Mouse (Mus musculus) NIH3T3 (cell line): ENCODE measurements around the gene Esrrg.
A peak's percentile ranks its signal among the peaks of the same experiment; 100 is the strongest.

ENCODE experiments used
- DNase-seq: peaks from one replicate; pipeline ENCODE4 v3.0.0-alpha.2; 2012; ENCODE audit warnings: low read depth

The Esrrg gene

DNA sequence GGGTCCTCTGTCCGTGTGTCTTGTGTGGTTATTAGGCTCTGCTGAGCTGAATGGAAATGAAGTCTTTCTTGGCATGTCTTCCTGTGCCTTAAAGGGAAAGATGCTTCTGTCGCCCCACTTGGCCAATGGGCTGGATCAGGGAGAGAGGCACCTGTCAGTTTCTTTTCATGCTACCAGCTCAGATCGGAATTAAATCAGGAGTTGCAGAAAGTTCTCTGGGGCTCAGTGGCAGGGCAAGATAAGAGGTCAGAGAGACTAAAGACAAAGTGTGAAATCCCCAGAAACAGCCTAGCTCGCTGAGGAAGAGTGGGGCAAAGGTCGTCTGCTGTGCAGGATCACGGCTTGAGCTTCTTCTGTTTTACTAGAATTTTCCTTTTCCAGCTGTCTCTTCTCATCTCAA is 97.5 kb downstream of the Esrrg start:
- DNase-seq: no peak

DNA sequence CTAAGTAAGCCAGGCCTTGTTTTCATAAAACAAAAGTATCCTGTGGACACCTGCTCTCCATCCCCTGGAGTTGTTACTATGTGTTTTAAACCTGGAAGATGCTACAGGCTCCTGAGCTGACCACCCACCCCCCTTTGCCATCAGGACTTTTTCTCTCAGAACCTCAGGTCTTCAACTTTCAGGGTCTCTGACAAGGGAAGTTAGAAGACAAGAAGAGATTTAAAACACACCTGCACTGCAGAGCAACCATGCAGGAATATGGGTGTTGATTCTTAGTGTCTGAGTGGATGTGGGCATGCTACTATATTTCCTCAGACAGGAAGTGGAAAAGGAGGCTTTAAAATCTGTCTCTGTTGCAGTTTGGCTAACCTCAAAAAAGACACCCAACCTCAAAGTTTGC is 98.6 kb downstream of the Esrrg start:
- no peak for DNase-seq

DNA sequence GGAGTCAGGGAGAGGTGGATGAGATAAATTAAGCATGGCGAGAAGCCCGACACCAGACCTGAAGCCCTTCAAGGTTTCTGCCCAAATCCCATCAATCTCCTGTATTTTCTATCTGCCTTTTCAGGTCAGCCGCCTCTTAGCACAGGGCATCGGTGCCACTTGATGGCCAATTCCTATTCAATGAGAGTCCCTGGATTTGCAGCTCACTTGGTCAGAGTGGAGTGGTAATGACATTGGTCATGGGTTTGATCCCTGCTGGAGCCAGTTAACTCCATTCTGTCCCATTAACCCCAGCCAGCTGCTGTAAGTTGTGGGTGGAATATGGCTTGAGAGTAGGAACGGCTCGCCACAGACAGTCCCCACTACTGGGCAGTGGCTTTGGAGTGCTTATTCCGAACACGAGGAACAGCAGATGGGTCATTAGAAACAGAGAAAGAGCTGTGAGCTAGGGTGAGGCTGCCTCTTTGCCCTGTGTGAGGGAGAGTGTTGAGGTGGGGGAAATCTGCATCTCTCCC is 101.9 kb downstream of the Esrrg start:
- DNase-seq: no peak

DNA sequence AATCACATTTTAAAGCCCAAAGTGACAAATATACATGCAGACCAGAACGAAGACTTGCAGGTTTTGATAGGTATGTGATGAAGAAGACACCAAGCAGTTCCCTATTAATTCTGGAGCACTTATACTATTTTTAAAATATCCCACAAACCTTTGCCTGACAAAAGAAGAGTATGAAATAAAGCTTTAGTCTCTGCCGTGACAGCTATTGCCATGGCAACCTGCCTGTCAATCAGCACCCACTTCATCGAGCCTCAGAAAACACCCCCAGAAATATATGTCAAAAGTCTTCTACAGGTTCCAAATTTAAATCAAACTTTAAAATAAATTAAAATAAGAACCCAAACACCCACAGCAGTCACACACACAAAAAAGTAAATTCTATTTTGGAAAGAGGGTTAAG is 112.4 kb downstream of the Esrrg start:
- DNase-seq: no peak

DNA sequence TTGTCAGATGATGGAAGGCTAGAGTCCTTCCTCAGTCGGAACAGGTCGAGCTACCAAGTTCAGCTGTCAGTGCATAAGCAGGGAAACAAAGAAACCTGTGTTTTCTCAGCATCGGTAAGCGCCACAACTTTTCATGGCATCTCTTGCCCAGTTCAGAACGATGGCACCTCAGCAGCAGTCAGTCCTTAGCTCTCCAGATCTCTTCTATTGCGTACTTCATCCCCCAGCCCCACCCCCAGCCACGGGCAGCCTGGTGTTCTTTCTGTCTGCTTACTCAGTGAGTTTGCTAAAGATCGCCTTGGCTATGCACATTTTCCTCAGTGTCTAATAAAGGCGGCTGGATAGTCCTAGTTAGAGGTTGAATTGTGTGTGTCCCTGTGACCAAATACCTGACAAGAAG is 113.4 kb downstream of the Esrrg start:
- DNase-seq: no peak

DNA sequence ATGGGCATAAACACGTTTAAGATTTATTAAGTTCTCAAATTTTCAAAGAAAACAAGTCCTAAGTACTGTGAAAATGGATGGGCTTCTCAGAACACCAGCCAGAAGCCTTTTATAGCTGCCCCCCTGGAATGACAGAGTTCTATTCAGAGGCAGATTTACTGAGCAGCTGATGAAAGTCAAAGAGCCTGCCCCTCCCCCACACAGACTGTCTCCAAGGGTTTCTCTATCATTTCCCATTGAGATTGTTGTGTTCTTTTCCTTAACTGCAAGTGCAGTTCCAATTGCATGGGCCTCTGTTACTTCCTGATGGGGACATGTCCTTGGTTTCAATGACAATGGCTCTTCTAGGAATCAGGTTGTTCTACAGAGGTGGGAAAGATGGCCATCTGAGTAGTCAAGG is 116.1 kb downstream of the Esrrg start:
- no peak for DNase-seq

DNA sequence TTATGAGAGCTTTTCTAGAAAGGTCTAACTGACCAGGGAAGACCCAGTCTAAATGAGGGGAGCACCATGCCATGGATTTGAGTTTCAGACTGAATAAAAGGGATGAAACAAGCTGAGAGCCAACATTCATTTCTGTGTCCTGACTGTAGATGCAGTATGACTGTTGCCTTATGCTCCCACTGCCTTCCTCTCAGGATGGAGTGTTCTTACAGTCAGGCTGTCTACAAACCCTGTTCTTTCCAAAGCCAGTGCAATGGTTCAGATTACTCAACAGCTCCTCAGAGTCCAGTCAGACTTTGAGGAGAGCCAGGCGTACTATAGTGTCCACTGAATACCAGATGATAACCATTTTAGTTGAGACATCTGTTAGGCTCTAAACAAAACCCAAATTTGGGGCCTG is 116.8 kb downstream of the Esrrg start:
- DNase-seq: no peak

DNA sequence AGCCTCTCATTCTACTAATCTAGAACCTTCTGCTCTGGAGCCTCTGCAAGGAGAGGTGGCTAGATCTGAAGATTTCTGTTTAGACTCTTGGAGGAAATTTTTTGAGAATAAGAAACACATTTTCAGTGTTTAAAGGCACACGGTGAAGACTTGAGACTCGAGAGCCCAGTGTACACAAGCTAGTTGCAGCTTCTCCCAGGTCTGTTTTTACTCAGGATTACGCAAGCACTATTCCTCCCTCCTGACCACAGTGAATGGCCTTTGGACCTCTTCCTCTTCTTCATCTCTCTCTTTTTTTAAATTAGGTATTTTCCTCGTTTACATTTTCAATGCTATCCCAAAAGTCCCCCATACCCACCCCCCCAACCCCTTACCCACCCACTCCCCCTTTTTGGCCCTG is 122.6 kb downstream of the Esrrg start:
- DNase-seq: no peak

DNA sequence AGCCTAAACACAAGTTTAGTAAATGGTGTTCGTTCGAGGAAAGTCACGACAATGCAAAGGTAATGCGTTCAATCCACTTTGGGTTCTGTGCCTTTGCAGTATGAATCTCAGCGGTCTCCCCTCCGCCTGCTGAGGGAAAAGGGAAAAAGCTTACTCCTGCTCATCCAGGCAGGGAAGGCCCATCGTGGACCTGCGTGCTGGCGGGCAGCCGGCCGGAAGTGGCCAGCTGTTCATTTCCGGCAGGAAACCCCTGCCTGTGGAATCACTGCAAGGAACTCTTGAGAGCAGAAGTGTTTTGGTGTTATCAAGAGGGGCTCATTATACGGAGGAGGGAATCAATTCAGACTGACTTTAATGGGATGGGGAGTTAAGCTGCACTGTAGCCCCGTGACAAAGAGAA is 127.9 kb downstream of the Esrrg start:
- no peak for DNase-seq

DNA sequence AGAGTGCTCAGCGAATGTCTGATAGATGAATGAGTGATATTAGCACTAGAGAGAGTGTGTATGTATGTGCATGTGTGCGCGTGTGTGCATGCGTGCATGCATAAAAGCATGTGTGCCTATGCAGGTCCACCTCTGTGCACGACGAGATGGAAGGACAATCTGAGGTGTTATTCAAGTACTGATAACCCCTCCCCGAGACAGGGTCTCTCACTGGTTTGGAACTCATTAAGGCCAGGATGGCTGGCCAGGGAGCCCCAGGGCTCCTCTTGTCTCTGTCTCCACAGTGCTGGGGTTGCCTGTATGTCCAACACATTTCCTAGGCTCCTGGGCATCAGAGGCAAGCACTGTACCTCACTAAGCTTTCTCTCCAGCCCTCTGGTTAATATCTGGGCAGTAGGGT is 128.7 kb downstream of the Esrrg start:
- no peak for DNase-seq

DNA sequence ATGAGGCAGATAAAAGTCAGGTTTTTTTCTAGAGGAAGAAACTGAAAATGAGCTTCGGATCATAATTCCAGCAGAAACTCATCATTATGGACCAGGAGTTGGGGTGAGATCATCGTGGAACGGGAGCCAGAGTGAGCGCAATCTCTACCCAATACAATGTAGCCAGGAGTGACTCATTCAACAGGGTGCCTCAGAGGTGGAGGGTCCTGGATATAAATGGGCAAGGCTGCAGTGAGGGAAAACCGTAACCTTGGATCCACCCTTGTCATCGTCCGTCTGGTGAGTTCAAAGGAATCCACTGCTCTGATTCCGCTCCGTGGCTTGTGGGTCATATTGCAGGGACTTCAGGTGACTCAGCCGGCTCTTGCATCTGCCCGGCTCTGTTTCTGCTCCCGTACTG is 131.9 kb downstream of the Esrrg start:
- DNase-seq: peak; percentile 41

DNA sequence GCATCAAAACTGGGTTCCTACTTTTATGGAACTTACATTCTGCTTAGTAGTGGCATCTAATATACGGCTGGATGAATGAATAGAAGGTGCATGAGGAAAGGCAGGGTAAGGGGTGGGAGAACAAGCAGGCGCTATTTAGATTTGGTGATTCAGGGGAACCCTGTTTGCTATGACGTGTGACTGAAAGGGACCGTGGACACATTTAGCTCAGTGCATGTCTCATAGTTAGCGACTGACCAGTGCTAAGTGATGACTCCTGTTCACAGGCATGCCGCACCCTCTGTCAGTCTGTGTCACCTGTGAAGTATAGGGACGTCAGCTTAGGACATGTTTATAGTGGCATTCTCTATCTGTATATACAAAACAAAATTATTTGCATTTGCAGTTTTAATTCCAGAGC is 132.7 kb downstream of the Esrrg start:
- no peak for DNase-seq

DNA sequence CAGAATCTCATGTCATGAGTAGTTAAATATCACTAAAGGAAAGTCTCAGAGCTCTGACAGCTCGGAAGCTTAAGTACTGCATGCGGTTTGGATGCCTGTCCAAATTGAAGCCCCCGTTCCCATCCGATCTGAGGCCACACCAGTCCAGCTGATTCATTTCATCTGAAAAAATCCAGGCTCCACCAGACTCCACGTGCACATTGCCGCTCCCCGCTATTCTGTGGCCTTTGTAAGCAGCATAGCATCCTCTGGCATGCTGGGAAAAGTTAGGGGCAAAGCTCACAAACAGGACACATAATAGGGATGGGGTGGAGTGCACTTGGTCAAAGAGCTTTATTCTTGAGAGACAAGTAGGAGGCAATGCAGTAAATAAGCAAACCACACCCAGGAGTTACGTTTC is 133.5 kb downstream of the Esrrg start:
- DNase-seq: no peak

DNA sequence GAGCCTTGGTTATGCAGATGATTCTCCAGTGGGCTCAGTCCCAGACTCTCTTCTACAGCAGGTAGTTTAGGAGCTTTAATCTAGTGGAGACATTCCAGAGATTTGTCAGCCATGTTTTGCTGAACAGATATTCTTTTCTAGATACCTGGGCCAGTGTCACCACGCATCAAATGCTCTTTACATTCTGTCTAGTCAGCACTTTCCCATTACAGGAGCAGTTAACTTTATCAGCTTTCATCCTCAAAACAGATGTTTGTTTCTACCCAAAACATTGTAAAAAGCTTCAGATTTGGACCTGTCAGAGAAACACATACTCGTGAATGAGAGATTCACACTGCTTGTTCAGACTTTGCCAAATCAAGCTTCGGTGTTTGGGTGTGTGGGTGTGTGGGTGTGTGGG is 140.7 kb downstream of the Esrrg start:
- DNase-seq: no peak

DNA sequence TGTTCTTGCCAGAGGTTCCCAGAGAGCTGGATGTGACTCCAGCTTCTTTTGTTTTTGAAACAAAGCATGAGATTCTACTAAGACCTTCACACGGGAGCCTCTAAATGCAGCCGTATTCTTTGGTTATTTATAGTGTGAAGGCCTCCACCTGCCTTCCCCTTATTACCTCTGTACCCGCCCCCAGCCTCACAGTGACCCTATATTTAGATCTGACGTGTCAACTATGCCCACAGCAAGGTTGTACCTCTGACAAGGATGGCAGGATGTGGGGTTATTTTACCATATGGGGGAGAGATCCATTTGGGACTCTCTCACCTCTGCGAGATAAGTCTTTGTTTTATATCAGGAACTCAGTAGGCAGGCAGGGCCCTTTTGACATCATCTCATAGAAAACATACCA is 141.3 kb downstream of the Esrrg start:
- no peak for DNase-seq

DNA sequence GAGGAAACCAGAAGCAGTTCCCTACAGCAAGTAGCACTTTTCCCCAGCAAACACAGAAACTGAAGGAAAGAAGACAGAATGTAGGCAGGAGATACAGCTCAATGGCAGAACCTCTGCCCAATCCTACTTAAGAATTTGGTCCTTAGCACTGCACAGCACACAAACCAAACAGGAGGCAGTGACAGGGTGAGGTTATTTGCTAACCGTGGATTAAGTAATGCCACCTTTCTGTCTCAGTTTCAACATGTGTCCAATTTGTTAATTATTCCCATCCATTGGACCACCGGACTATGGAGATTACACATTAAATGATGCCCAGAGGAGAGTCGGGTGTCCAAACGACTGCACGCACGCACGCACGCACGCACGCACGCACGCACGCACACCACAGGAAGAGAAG is 146.9 kb downstream of the Esrrg start:
- no peak for DNase-seq

DNA sequence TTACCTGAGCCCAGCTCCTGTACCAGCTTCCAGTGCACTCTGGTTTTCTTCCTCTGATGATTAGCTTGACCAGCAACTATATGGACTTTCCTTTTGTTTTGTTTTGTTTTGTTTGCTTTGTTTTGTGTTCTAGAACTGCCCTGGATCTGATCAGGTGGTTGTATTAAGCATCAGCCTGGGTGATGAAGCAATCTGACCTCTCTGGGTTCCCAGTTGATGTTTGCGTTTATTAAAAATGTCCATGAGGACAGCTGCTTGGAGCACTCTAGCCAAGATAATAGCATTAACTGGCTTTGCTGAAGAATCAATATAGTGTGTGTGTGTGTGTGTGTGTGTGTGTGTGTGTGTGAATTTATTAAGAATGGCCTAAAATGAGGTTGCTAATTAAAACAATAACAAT is 149.4 kb downstream of the Esrrg start:
- DNase-seq: no peak

DNA sequence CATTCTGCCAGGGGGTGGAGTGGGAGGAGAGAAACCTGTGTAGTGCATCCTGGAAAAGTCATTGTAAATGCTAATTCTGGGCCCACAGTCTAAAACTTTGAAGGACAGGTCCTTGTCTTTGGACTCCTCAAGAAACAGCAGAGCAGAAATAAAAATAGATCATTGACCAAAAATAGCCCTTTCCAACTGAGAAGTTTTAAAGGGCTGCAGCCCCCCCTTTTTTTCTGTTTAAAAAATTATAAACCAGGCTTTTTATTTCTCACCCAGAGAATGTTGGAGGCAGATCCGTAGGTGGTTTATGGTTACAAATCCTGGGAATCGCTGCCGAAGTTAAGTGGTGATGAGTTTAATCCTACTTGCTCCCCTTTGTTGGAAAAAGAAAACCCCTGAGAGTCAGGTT is 150.0 kb downstream of the Esrrg start:
- no peak for DNase-seq

DNA sequence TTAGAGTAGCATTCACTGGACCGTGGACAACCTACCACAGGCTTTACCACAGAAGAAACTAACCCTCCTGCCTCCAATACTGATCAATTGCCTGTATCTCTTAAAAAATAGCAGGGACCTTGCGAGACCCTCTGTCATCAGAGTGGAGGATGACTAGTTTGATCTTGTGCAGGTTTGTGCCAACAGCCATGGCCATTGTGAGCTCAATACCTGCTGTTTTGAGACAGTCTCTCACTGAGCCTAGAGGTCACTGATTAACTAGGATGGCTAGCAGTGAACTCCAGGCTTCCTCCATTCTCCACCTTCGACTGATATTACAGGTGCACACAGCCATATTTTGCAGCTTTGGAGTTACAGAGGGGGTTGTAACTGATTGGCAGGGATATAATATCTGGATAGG is 150.9 kb downstream of the Esrrg start:
- no peak for DNase-seq

DNA sequence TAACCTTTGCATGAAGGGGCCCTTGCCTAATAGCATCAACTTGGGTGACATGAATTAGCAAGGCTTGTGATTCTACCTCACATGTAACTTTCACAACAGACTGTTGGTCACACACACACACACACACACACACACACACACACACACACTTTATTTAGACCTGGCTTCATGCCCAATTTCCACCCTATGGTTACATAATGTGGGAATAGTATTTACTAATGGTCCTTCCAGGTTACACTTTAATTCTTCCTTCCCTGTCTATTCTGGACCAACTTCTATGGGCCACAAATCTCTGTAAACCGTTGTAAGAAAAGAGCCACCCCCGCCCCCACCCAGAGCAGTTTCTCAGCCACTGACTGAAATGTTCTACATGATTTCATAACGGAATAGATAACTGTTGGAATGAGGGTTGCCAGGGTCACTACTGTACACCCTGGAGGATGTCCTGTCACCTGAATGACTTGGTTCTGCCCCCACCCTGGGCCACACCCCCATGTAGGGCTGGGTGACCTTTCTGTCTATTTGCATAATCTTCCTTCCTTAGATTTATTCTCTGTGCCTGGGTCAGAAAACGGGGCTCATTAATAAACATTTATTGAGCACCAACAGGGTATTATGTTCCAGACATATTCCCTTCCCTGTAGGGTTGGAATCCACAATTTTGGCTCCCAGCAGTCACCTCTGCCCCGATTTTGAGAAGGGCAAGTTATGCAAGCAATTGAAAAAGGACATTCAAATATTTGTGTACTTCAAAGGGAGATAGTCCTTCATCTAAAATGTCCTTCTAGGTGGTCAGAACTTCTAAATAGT is 154.3 kb downstream of the Esrrg start:
- no peak for DNase-seq

DNA sequence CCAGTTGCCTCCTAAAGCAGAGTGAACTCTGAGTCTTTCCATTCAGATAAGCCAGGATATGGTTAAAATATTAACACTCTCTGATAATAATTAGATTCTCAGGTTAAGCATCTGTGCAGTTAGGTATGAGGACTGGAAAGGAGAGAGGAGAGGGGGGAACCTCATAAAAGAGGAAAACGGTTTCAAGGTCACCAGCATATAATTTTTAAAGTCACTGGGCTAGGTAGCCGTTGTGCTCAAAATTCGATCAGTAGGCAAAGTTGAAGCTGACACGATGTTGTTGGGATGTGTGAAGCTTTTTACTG is 154.8 kb downstream of the Esrrg start:
- DNase-seq: no peak

DNA sequence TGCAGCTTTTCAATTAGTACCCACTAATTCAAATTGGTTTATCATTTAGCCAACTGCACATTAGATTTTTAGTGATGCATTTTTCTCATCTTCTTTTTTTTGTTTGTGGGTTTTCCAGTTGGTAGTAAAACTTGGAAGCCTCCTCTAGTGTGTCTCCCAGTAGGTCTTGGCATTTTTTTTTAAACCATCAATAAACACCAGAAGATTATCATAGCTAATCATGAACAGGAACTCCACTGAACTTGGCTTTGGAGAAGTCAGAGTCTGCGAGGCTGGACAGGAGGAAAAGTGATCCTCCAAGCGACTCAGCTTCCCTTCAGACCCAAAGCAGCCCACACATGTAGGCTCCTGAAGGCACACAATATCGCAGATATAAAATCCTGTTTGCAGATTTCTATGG is 155.2 kb downstream of the Esrrg start:
- no peak for DNase-seq

DNA sequence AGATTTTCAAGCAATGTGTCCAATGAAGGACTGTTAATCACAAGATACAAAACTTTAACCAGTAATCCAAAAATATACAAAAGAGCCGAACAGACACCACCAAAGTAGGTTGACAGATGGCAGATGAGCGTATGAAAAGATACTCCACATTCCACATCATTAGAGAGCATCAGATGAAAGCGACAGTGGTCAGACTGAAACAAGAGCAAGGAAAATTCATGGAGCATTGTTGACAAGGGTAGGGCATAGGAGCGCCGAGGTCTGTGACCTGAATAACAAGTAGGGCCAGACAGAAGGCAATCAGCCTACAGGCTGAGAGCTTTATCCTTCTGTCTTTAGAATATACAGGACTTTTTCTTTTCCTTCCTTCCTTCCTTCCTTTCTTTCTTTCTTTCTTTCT is 157.0 kb downstream of the Esrrg start:
- no peak for DNase-seq

DNA sequence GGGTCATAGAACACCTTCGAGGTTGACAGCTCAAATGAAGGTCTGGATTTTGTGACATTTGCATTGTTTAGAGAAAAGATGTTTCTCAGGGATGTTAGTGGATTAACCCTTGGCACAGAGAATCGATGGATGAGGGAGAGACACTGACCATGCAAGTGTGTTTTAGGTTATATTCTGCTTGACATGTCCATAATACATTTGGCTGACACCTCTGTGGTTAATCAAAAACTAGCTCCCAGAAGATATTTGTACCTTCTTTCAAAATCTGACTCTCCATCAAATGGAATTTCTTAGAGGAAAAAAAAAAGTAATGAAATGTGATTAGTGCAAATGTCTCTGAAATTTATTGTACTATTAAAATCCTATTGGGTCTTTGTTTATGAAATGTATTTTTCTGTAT is 158.8 kb downstream of the Esrrg start:
- DNase-seq: no peak

DNA sequence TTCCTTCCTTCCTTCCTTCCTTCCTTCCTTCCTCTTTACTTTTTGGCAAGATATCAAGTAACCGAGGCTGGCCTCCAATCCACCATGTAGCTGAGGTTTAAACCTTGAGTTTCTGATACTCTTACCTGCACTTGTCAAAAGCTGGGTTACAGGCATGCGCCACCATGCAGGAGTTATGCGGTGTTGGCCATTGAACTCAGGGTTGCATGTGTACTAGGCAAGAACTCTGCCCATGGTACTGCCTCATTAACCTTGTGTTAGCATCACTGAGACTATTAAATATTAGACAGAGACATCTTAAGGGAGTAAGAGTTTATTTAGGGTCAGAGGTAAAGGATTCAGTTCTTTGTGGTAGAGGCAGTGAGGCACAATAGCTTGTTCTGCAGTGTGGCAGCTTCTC is 161.6 kb downstream of the Esrrg start:
- DNase-seq: no peak
